Mouse (Mus musculus): ENCODE data around the gene Hltf. TPM values are rescaled to one million over a fixed set of nuclear protein-coding genes. Genes with fewer than 3 reads are reported as not detected.

The Hltf gene
- total RNA-seq, 2 experiments from 2014 or later, result 13.9 to 16.5 TPM

DNA sequence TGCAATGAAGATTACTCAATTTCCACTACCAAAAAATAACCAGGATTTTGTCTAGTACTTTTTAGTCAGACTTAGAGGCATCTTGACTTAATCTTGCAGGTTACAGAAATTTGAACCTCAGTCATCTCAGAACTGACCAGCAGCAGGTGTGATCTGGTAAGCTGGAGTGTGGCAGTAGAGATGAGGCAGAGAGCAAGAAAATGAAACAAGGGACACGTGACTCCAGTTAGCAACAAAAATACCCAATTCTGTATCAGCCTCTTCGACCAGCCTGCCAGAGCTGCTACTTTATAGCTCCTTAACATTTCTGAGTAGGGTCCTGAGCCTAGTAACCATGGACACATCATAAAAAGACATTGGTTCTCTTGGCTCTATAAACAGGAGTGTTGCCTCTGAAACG is 85.0 kb downstream of the Hltf start:
- intact Hi-C loops (cut with DNase I), result no loop called here
- no peak for DNase-seq

DNA sequence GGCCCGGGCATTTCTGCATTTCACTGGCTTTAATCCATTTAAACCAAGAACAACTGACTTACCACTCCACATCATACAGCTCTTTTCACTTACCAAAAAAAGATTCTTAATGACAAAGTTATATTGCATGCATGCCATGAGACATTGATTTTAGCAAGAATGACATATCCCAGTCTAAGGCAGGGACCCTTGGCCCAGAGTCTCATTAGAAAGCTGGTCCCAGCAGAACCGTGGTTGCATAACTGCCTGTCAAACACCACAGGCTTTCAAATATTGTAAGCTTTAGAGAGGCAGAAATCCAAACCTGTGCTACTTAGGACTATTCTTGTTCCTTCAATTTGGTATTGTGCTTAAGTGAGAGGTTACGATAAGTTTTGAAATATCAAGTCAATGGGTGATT is 86.1 kb downstream of the Hltf start:
- intact Hi-C loops (cut with DNase I), result no loop called here
- no peak for DNase-seq

DNA sequence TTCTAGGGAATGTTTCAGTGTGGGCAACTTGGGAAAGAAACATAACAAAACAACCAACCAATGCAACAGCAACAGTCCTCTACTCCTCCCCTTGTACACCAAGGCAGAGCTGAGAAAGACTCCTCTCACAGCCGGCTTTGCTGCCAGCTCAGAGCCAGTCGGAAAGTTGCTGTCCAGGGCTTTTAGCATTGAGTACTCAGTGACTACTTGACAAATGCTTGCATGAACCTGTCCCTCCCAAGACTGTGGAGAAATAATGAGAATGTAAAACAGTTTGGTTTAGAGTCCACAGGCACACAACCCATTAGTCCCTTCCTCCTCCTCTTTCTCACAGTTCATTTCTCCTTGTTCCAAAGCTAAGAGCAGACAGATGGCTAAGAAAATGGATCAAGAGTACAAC is 86.8 kb downstream of the Hltf start:
- intact Hi-C loops (cut with DNase I), result no loop called here
- DNase-seq, result peak in 1 of 2 experiments; percentile 6

DNA sequence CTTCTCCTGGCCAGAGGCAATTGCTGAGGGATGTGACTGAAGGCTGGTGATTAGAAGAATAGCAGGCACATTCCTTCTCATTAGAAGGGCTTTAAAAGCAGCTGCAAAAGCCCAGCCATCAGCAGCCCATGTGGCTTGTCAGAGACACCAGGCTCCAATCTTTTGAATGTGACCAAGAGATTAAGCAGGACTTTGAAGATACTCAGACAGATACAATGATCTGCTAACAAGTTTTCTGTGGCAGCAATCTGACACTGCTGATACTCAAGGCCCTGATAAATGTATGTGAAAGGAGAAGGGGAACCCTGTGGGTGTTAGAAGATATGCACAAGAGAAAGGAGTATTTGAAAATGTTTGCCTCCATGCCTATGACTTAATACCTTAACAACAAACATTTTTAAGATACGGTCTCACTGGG is 88.1 kb downstream of the Hltf start:
- no peak for DNase-seq
- intact Hi-C loops (cut with DNase I), result no loop called here

DNA sequence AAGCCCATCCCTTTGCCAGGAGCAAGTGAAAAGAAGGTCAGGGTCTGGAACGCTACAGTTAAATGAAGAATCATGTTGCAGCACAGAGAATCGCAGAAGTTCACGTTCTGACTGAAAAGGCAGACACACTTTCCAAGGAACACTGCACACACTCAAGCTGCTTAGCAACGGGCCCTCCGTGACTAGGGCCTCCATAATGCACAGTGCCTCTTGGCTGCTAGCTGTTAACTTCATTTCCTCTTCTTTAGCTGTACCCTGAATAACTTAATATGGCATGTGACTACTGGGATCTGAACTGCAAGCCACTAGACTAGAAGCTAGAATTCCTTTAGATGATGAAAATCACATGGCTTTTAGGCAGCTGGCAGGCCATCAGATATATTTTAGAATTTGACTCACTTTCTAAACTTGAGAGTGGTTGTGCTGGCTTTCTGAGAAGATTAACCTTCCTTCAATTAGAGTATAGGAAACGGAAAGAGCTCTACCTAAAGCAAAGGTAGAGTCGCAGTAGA is 89.3 kb downstream of the Hltf start:
- intact Hi-C loops (cut with DNase I), result no loop called here
- no peak for DNase-seq

DNA sequence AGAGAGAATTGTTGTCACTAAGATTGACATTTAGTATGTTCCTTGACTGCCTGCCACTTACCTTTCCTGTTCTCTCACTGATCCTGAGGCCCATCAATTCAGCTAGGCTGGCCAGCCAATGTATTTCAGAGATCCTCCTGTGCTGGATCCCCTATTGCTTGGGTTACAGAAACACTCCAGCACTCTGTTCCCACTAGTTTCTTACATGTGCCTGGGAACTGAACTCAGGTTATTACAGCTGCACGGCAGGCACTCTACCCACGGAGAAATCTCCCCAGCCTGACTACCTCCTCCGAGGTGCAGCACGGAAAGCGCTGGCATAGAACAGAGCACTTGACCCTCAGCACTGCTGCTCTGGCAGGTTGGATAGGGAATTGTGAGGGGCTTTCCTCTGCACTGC is 90.0 kb downstream of the Hltf start:
- intact Hi-C loops (cut with DNase I), result no loop called here
- no peak for DNase-seq

DNA sequence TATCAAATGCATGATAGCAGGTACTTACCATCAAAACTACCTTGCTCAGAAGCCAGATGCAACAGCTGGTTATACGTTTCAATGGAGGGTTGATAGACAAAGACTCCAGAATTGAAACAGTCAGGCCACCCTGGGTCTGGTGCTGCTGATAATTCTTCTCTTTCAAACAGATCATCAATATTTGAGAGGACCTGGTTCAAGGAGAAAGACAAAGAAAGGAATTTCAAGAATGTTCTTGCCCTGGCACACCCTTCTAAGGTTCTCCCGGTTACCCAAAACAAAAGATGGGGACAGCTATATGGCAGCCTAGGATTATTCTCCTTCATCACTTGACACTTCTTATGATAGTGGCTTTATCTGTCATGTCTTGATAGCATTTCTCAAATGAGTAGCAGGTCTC is 92.9 kb downstream of the Hltf start:
- DNase-seq, result no peak
- intact Hi-C loops (cut with DNase I), result loop anchor here (5.0 to 10.0 kb wide), 2 partner anchors 68 to 526 kb away; partner anchors contain the start of gene 1700064H15Rik

DNA sequence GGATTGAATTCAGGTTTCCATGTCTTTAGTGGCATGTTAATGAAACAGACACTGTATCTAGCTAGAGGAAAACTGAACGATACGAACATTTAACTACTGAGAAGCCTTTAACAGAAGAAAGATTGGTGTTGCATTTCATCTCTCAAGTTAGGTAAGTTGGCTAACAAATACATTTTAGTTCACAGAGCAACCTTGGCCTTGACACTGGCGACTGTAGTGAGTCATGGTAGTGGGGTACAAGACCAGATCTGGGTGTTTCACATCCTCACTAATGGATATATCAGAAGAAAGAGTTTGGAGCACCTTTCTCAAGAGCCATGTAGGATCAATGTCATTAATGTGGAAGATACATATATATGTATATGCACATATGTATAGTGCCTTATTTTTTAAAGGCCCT is 94.0 kb downstream of the Hltf start:
- intact Hi-C loops (cut with DNase I), result loop anchor here (5.0 to 10.0 kb wide), 2 partner anchors 69 to 527 kb away; partner anchors contain the start of gene 1700064H15Rik

DNA sequence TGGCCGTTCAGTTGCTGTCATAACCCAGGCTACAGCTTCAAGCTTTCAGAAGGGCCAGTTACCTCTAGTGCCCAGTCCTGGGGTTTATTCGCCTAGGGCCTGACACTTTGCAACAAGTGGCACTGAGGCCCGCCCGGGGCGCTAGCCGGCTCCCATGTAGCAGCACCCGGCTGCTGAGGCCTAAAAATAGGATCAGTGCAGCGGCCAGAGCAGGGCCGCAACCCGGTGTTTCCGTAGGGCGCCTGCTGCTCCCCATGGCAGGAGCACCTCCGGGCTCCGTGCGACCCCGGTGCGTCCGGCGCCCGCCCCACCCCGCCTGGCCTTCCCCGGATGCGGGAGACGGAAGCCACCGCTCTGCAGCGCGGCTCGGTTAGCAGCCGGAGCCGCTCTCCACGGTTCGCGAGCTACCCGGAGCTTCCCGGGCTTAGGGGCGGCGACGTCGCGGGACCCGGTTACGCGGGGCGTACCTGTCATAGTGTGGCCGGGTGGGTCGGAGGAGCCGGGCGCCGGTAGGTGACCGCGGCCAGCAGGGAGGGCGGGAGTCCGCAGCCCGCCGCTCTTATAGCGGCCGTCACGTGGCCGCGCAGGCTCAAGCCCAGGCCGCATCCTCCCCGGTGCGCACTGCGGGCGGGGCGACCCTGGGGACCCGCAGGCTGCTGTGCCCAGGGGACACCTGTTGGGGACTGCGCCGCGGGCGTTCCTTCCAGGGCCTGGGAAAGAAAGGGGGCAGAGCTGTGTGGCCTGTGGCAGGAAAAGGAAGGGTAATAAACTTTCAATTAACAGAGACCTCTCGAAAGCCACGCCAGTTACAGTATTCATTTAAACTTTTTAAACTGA is 97.1 kb downstream of the Hltf start, which contains the start of gene Gyg:
Gene Gyg (minus strand): TSS at position 787 of the 837 bp plus-strand sequence.
- DNase-seq, result peak; percentile 73 to 79
- intact Hi-C loops (cut with DNase I), result loop anchor here (2.0 to 10.0 kb wide), 3 partner anchors 44 to 530 kb away; partner anchors contain the start of gene 1700064H15Rik

More for the DNA sequence above, 94.0 kb downstream of the Hltf start:
- no peak for DNase-seq

DNA sequence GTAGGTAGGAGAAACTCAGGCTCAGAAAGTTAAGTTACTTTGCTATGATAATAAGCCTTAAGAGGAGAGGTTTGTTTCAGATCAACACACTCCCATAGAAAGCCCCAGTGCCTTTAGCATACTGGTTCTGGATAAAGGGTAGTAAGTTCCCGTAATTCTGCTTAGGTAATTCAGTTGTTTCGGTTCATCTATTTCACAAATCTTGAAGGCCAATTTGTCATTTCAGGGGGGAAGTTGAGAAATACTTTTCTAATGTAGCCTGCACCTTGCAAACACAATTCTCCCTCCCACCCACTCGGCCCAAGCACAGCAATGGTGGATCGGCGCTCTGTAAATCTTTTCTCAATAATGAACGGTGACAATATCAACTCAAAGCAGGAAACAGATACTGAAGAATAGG is 97.9 kb downstream of the Hltf start:
- intact Hi-C loops (cut with DNase I), result loop anchor here (2.0 to 10.0 kb wide), 2 partner anchors 43 to 531 kb away; partner anchors contain the start of gene 1700064H15Rik

DNA sequence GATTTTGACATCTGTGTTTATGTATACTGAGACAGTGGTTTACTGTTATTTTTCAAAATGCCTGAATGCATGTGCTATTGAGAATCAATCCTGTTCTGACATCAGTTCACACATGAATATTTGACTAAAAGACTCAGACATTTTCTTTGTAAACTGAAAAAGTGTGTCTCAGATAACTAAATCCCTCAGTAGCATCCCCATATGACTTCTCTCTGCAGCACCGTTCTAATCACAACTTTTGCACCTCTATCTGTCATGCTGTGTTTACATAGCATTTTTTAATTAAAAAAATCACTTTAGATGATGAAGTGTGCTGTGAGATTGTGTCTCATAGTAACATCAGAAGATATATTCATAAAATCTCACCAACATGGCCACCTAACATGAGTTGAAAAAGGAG is 109.9 kb downstream of the Hltf start:
- intact Hi-C loops (cut with DNase I), result no loop called here
- DNase-seq, result no peak

More for the DNA sequence above, 97.9 kb downstream of the Hltf start:
- no peak for DNase-seq

Other genes starting within 250 kb of the Hltf start
- 10 to 100 TPM in 1 of 2 experiments, 1 to 10 TPM in 1; 9.9 to 15.5 TPM for gene Cp, start 100.8 kb upstream of the Hltf start, total RNA-seq (2021)
- gene Hps3, start 22.5 kb upstream of the Hltf start, total RNA-seq (2021), result 1 to 10 TPM; 9.6 to 9.8 TPM
- gene Gyg, start 97.5 kb downstream of the Hltf start, total RNA-seq (2021), result 100 to 1,000 TPM; 135 to 143 TPM
- 1 to 10 TPM; 4.0 to 5.2 TPM for gene Cpa3, start 184.4 kb downstream of the Hltf start, total RNA-seq (2021)
- gene Cpb1, start 217.9 kb downstream of the Hltf start, total RNA-seq (2021), result not detected